Mouse (Mus musculus): ENCODE measurements at regions not wholly inside any gene's neighbourhood (a gene's known extent, or its start where the extent isn't known, plus 50 kb on each side); places are given as distances from the start of the nearest gene placed in this dataset.
A peak's percentile ranks its signal among the peaks of the same experiment; 100 is the strongest.

DNA sequence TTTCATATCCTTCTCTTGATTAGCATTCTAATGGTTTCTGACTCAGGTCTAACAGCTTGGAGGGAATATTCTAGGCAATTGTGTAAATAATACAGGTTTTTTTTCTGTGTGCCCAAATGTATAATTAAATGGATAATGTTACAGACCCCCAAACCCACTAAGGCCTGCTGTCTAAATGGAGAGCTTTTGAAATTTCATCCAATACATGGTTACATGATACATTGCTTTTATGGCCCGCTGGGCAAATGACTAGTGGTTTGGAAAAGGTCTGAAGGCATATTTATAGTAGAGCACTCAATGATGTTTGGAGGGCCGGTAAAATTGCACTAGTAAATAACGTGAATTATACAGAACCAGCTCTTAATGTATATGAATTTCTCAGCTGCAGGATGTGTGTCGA is 400.0 kb downstream of the Gsdmc2 start:
- Histone ChIP-seq H3K4me2 (ENCODE audit: low read depth) (peak overlapping the region; percentile 4), H3K36me3 (ENCODE audit: control insufficient read depth, insufficient read depth) (no peaks in the 10 kb centered on the region), H3ac (ENCODE audit: control insufficient read depth, insufficient read length) (no peak overlapping the region), H3K79me2 (ENCODE audit: control insufficient read depth, insufficient read depth) (no peaks in the 10 kb centered on the region), H3K27me3 (ENCODE audit: control insufficient read depth, insufficient read depth, insufficient read length) (no peaks in the 10 kb centered on the region), H3K4me3 (no peak overlapping the region)
- no peak for TF ChIP-seq MYOD1 (IDR thresholded peaks at IDR 0.05; ENCODE audit: control insufficient read depth in 1 of 3, insufficient read length in 2 of 3, low read depth in 2 of 3)
- no peak for TF ChIP-seq TCF12 (IDR thresholded peaks at IDR 0.05; ENCODE audit: insufficient read depth, poor library complexity, severe bottlenecking)
- TF ChIP-seq SRF (IDR thresholded peaks at IDR 0.05; ENCODE audit: control insufficient read depth, insufficient read length, low read depth), result no peak
- no peak for TF ChIP-seq MAX (IDR thresholded peaks at IDR 0.05; ENCODE audit: low read depth)
- TF ChIP-seq E2F4 (IDR thresholded peaks at IDR 0.05; ENCODE audit: insufficient read depth), result no peak
- no peak for TF ChIP-seq POLR2A (IDR thresholded peaks at IDR 0.05; ENCODE audit: insufficient read length, low read depth)
- no peak for TF ChIP-seq POLR2AphosphoS2 (IDR thresholded peaks at IDR 0.05; ENCODE audit: insufficient read length, low read depth)
- TF ChIP-seq CEBPB (IDR thresholded peaks at IDR 0.05; ENCODE audit: insufficient read depth, poor library complexity, severe bottlenecking), result no peak
- no peak for TF ChIP-seq TCF3 (IDR thresholded peaks at IDR 0.05; ENCODE audit: insufficient read length, low read depth)
- no peak for TF ChIP-seq USF1 (IDR thresholded peaks at IDR 0.05; ENCODE audit: low read depth)
- TF ChIP-seq REST (IDR thresholded peaks at IDR 0.05; ENCODE audit: insufficient read depth, insufficient read length), result no peak
- TF ChIP-seq MYOG (IDR thresholded peaks at IDR 0.05; ENCODE audit: control insufficient read depth in 1 of 3, insufficient read depth in 1 of 3, insufficient read length in 2 of 3, low read depth in 2 of 3), result no peak

DNA sequence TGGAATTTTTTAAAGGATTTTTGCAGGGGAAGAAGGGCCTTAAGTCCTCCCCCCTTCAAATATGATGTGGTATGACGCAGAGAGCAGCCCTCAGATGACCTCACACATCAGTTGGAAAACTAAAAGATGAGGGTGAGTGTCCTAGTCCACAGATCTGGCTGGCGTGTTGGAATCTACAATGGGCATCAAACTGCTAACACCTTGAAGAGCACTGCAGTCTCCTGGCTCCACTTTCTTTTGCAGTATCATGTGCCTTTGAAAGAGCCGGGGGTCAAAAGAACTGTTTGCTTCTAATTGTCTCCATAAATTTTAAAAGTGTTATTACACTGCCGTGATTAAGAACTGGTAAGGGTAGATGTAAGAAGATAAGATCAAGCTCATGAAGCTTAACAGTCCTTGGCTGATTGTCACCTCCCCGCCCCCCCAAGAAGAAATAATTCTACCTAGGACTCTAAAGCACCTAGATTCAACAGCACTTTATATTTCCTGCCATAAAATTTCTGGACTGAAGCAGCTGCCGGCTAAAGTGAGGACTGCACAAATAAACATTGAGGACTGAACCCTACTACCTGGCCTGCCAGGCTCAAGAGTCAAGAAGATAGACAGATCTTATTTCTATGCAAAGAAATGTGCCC is 402.7 kb downstream of the Gsdmc2 start:
- no peaks in the 10 kb centered on the region for H3K27me3 ChIP-seq (ENCODE audit: control insufficient read depth, insufficient read depth, insufficient read length)
- no peak for TF ChIP-seq REST (IDR thresholded peaks at IDR 0.05; ENCODE audit: insufficient read depth, insufficient read length)
- H3K4me3 ChIP-seq, result no peak overlapping the region
- no peak overlapping the region for H3K4me2 ChIP-seq (ENCODE audit: low read depth)
- H3K36me3 ChIP-seq (ENCODE audit: control insufficient read depth, insufficient read depth), result no peaks in the 10 kb centered on the region
- H3ac ChIP-seq (ENCODE audit: control insufficient read depth, insufficient read length), result no peak overlapping the region
- H3K79me2 ChIP-seq (ENCODE audit: control insufficient read depth, insufficient read depth), result no peaks in the 10 kb centered on the region

- Histone ChIP-seq H3K36me3 (ENCODE audit: control insufficient read depth, insufficient read depth) (no peaks in the 10 kb centered on the region), H3K79me2 (ENCODE audit: control insufficient read depth, insufficient read depth) (no peaks in the 10 kb centered on the region), H3K4me2 (ENCODE audit: low read depth) (no peak overlapping the region), H3ac (ENCODE audit: control insufficient read depth, insufficient read length) (no peak overlapping the region), H3K4me3 (no peak overlapping the region), H3K27me3 (ENCODE audit: control insufficient read depth, insufficient read depth, insufficient read length) (no peaks in the 10 kb centered on the region)
- peak; percentile 81 for TF ChIP-seq USF1 (IDR thresholded peaks at IDR 0.05; ENCODE audit: low read depth)
- TF ChIP-seq E2F4 (IDR thresholded peaks at IDR 0.05; ENCODE audit: insufficient read depth), result no peak
These were observed 432.3 kb downstream of the Gsdmc2 start for GRCm38 (mm10) chr15:63412649-63413048.

DNA sequence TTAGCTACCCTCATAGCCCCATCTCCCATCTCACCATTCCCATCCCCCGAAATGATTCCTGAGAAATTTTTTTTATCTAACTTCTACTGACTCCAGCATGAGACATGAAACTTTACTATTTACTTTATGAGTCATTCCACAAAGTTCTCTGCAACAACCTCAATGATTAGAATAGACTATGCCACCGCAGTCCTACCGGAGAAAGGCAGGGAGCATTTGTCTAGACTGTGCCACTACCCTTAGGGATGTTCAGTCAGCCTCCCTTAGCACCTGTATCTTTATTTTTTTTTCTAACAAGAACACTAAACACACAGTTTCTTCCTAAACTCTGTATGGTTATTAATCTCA is 433.2 kb downstream of the Gsdmc2 start:
- TF ChIP-seq TCF3 (IDR thresholded peaks at IDR 0.05; ENCODE audit: insufficient read length, low read depth) (no peak), CEBPB (IDR thresholded peaks at IDR 0.05; ENCODE audit: insufficient read depth, poor library complexity, severe bottlenecking) (0 out of 2 replicates have a peak, but pooled peaks have one; percentile 32)
- H3K36me3 ChIP-seq (ENCODE audit: control insufficient read depth, insufficient read depth), result no peaks in the 10 kb centered on the region
- H3ac ChIP-seq (ENCODE audit: control insufficient read depth, insufficient read length), result no peak overlapping the region
- peak overlapping the region; percentile 74 for H3K4me2 ChIP-seq (ENCODE audit: low read depth)
- H3K4me3 ChIP-seq, result no peak overlapping the region
- no peaks in the 10 kb centered on the region for H3K79me2 ChIP-seq (ENCODE audit: control insufficient read depth, insufficient read depth)
- H3K27me3 ChIP-seq (ENCODE audit: control insufficient read depth, insufficient read depth, insufficient read length), result no peaks in the 10 kb centered on the region

GRCm38 (mm10) chr15:63410994-63411770 is 433.8 kb downstream of the Gsdmc2 start:
- peak overlapping the region; percentile 74 for H3K4me2 ChIP-seq (ENCODE audit: low read depth)
- TF ChIP-seq CEBPB (IDR thresholded peaks at IDR 0.05; ENCODE audit: insufficient read depth, poor library complexity, severe bottlenecking) (0 out of 2 replicates have a peak, but pooled peaks have one; percentile 7), TCF12 (IDR thresholded peaks at IDR 0.05; ENCODE audit: insufficient read depth, poor library complexity, severe bottlenecking) (no peak), POLR2AphosphoS2 (IDR thresholded peaks at IDR 0.05; ENCODE audit: insufficient read length, low read depth) (no peak)
- H3K27me3 ChIP-seq (ENCODE audit: control insufficient read depth, insufficient read depth, insufficient read length), result no peaks in the 10 kb centered on the region
- no peaks in the 10 kb centered on the region for H3K79me2 ChIP-seq (ENCODE audit: control insufficient read depth, insufficient read depth)
- H3ac ChIP-seq (ENCODE audit: control insufficient read depth, insufficient read length), result no peak overlapping the region
- H3K36me3 ChIP-seq (ENCODE audit: control insufficient read depth, insufficient read depth), result no peaks in the 10 kb centered on the region
- no peak overlapping the region for H3K4me3 ChIP-seq

- peak; percentile 9 for TF ChIP-seq TCF12 (IDR thresholded peaks at IDR 0.05; ENCODE audit: insufficient read depth, poor library complexity, severe bottlenecking)
- TF ChIP-seq MYOG (IDR thresholded peaks at IDR 0.05; ENCODE audit: control insufficient read depth in 1 of 3, insufficient read depth in 1 of 3, insufficient read length in 2 of 3, low read depth in 2 of 3), result no peak
- Histone ChIP-seq H3K27me3 (ENCODE audit: control insufficient read depth, insufficient read depth, insufficient read length) (no peaks in the 10 kb centered on the region), H3K79me2 (ENCODE audit: control insufficient read depth, insufficient read depth) (no peaks in the 10 kb centered on the region), H3K36me3 (ENCODE audit: control insufficient read depth, insufficient read depth) (no peaks in the 10 kb centered on the region), H3K4me3 (no peak overlapping the region), H3K4me2 (ENCODE audit: low read depth) (peak overlapping the region; percentile 44), H3ac (ENCODE audit: control insufficient read depth, insufficient read length) (no peak overlapping the region)
These were observed 444.5 kb downstream of the Gsdmc2 start for GRCm38 (mm10) chr15:63400445-63400844.
